Mouse (Mus musculus): ENCODE measurements around the gene Nf1. TPM values are rescaled to one million over a fixed set of nuclear protein-coding genes. Genes with fewer than 3 reads are reported as not detected.

Gene Nf1
- total RNA-seq, 2 experiments from 2014 or later = 112 to 119 TPM

GRCm38 (mm10) chr11:79427638-79428037 is 88.1 kb downstream of the Nf1 start:
- peak; percentile 41 to 42 for DNase-seq (ENCODE audit: low spot score in 2 of 2)
- intact Hi-C loops (cut with DNase I) = no loop called here

GRCm38 (mm10) chr11:79435252-79435651 is 95.8 kb downstream of the Nf1 start:
- intact Hi-C loops (cut with DNase I) = no loop called here
- no peak for DNase-seq (ENCODE audit: low spot score in 2 of 2)

GRCm38 (mm10) chr11:79448361-79448760 is 108.9 kb downstream of the Nf1 start:
- no peak for DNase-seq (ENCODE audit: low spot score in 2 of 2)
- intact Hi-C loops (cut with DNase I) = no loop called here

- no peak for DNase-seq (ENCODE audit: low spot score in 2 of 2)
- intact Hi-C loops (cut with DNase I) = no loop called here
These were observed 113.5 kb downstream of the Nf1 start for GRCm38 (mm10) chr11:79452966-79453365.

GRCm38 (mm10) chr11:79457928-79458327 is 118.4 kb downstream of the Nf1 start:
- intact Hi-C loops (cut with DNase I) = no loop called here
- no peak for DNase-seq (ENCODE audit: low spot score in 2 of 2)

GRCm38 (mm10) chr11:79459846-79460245 is 120.4 kb downstream of the Nf1 start:
- intact Hi-C loops (cut with DNase I) = no loop called here
- peak in 1 of 2 experiments; percentile 55 for DNase-seq (ENCODE audit: low spot score in 2 of 2)

GRCm38 (mm10) chr11:79460756-79461450 is 121.4 kb downstream of the Nf1 start:
- no peak for DNase-seq (ENCODE audit: low spot score in 2 of 2)
- intact Hi-C loops (cut with DNase I) = no loop called here

- DNase-seq (ENCODE audit: low spot score in 2 of 2) = no peak
- intact Hi-C loops (cut with DNase I) = no loop called here
These were observed 128.6 kb downstream of the Nf1 start for GRCm38 (mm10) chr11:79468097-79468496.

GRCm38 (mm10) chr11:79483392-79483791 is 143.9 kb downstream of the Nf1 start:
- intact Hi-C loops (cut with DNase I) = no loop called here
- DNase-seq (ENCODE audit: low spot score in 2 of 2) = no peak

GRCm38 (mm10) chr11:79483876-79484528 is 144.5 kb downstream of the Nf1 start:
- intact Hi-C loops (cut with DNase I) = no loop called here
- DNase-seq (ENCODE audit: low spot score in 2 of 2) = no peak

- intact Hi-C loops (cut with DNase I) = no loop called here
- DNase-seq (ENCODE audit: low spot score in 2 of 2) = no peak
These were observed 145.2 kb downstream of the Nf1 start for GRCm38 (mm10) chr11:79484721-79485120.

- intact Hi-C loops (cut with DNase I) = no loop called here
- no peak for DNase-seq (ENCODE audit: low spot score in 2 of 2)
These were observed 155.7 kb downstream of the Nf1 start for GRCm38 (mm10) chr11:79494976-79495800.

- intact Hi-C loops (cut with DNase I) = no loop called here
- DNase-seq (ENCODE audit: low spot score in 2 of 2) = peak in 1 of 2 experiments; percentile 19
These were observed 163.4 kb downstream of the Nf1 start for GRCm38 (mm10) chr11:79502917-79503316.

GRCm38 (mm10) chr11:79503845-79504244 is 164.4 kb downstream of the Nf1 start, which contains the start of gene Omg:
TSS of gene Omg (minus strand) at chr11:79504084.
- DNase-seq (ENCODE audit: low spot score in 2 of 2) = peak; percentile 75 to 89
- intact Hi-C loops (cut with DNase I) = no loop called here

GRCm38 (mm10) chr11:79504506-79504905 is 165.0 kb downstream of the Nf1 start:
- peak in 1 of 2 experiments; percentile 42 for DNase-seq (ENCODE audit: low spot score in 2 of 2)
- intact Hi-C loops (cut with DNase I) = no loop called here

- DNase-seq (ENCODE audit: low spot score in 2 of 2) = no peak
These were observed 172.5 kb downstream of the Nf1 start for GRCm38 (mm10) chr11:79511970-79512369.

GRCm38 (mm10) chr11:79515331-79515730 is 175.8 kb downstream of the Nf1 start:
- intact Hi-C loops (cut with DNase I) = no loop called here
- no peak for DNase-seq (ENCODE audit: low spot score in 2 of 2)

More at GRCm38 (mm10) chr11:79511970-79512369, 172.5 kb downstream of the Nf1 start:
- intact Hi-C loops (cut with DNase I) = no loop called here

- no peak for DNase-seq (ENCODE audit: low spot score in 2 of 2)
- intact Hi-C loops (cut with DNase I) = no loop called here
These were observed 176.3 kb downstream of the Nf1 start for GRCm38 (mm10) chr11:79515798-79516197.

- intact Hi-C loops (cut with DNase I) = no loop called here
These were observed 179.8 kb downstream of the Nf1 start for GRCm38 (mm10) chr11:79519299-79519698.

GRCm38 (mm10) chr11:79519878-79520291 is 180.4 kb downstream of the Nf1 start:
- peak; percentile 54 to 89 for DNase-seq (ENCODE audit: low spot score in 2 of 2)
- intact Hi-C loops (cut with DNase I) = no loop called here

More at GRCm38 (mm10) chr11:79519299-79519698, 179.8 kb downstream of the Nf1 start:
- DNase-seq (ENCODE audit: low spot score in 2 of 2) = no peak
